Mouse (Mus musculus) telencephalon, adult 2 months (tissue): ENCODE measurements around the gene Gm49450.

Source experiments
- DNase-seq: peaks from one replicate; pipeline ENCODE4 v3.0.0-alpha.2; 2011; ENCODE audit warnings: low read depth, low spot score

Gm49450 gene

GRCm38 (mm10) chr15:98893036-98893435, 60.3 kb downstream of the Gm49450 start:
- no peak for DNase-seq

GRCm38 (mm10) chr15:98891907-98892606, 61.3 kb downstream of the Gm49450 start:
- DNase-seq = peak; percentile 74

GRCm38 (mm10) chr15:98891198-98891742, 62.1 kb downstream of the Gm49450 start:
- DNase-seq = no peak

- DNase-seq = no peak
Measured at GRCm38 (mm10) chr15:98887526-98887925, 65.8 kb downstream of the Gm49450 start.

- DNase-seq = no peak
Measured at GRCm38 (mm10) chr15:98886667-98887387, 66.5 kb downstream of the Gm49450 start.

- DNase-seq = no peak
Measured at GRCm38 (mm10) chr15:98884106-98884505, 69.2 kb downstream of the Gm49450 start.

- DNase-seq = no peak
Measured at GRCm38 (mm10) chr15:98883661-98884060, 69.7 kb downstream of the Gm49450 start.
